In genomic region chr7:84203981-84204380, GRCm38 (mm10) we compare ENCODE assay signal across 15 mouse cellular contexts. TPM values are rescaled to one million over a fixed set of nuclear protein-coding genes. Genes with fewer than 3 reads are reported as not detected.
DNase-seq lines count a peak whose midpoint lies in the region; ATAC-seq and TF ChIP-seq lines count a peak whose summit lies in the region.
"Had no signal": no experiment of that assay in that cellular context is flagged by ENCODE, and none has a peak within 500 bp of the region (broad histone marks: within the 10 kb centered on the region; RNA-seq: fewer than 3 reads in every experiment).

No protein-coding gene starts in this region.

- peak; percentile 40 for DNase-seq in heart, adult 11 months
- DNase-seq in heart, postnatal 4 days = no peak
- peak; percentile 9 for DNase-seq in midbrain, postnatal 0 days (ENCODE audit: low spot score)
- DNase-seq in left cerebral cortex, postnatal 14 days (ENCODE audit: low spot score in 2 of 2) = peak; percentile 37 to 67
- peak; percentile 74 for DNase-seq in telencephalon, adult 2 months (ENCODE audit: low read depth, low spot score)
- no peak for DNase-seq in gastrocnemius, postnatal 36 days
- DNase-seq: adrenal gland, postnatal 14 days; heart, adult 18-20 months; heart, postnatal 10 days; kidney, adult 9 months had no signal

- H3K27ac ChIP-seq in midbrain, postnatal 0 days (ENCODE audit: low read depth, low read length) = no peak overlapping the region
- H3K27ac ChIP-seq in midbrain, embryonic 16.5 days (ENCODE audit: low read length) = no peak overlapping the region
- H3K27ac ChIP-seq: liver, embryonic 15.5 days; neural tube, embryonic 15.5 days had no signal

- H3K9ac ChIP-seq in midbrain, postnatal 0 days (replicated peaks; ENCODE audit: low read length, poor library complexity, severe bottlenecking) = no peak overlapping the region
- H3K9ac ChIP-seq in midbrain, embryonic 16.5 days (ENCODE audit: low read depth, low read length) = no peak overlapping the region
- H3K9ac ChIP-seq: liver, embryonic 15.5 days; neural tube, embryonic 15.5 days had no signal

- ATAC-seq in midbrain, postnatal 0 days (ENCODE audit: low FRiP score) = no peak
- ATAC-seq in midbrain, embryonic 16.5 days = no peak
- ATAC-seq in megakaryocyte-erythroid progenitor cell, adult 5-6 weeks (replicated peaks; ENCODE audit: low FRiP score, low TSS enrichment, poor library complexity, severe bottlenecking) = no peak
- ATAC-seq: hindbrain, embryonic 16.5 days had no signal

- H3K4me1 ChIP-seq in midbrain, postnatal 0 days (ENCODE audit: insufficient read depth, low read length) = no peaks in the 10 kb centered on the region
- no peaks in the 10 kb centered on the region for H3K4me1 ChIP-seq in midbrain, embryonic 16.5 days (ENCODE audit: control insufficient read depth, insufficient read depth, low read length)
- H3K4me1 ChIP-seq: liver, embryonic 15.5 days; neural tube, embryonic 15.5 days had no signal

- no peaks in the 10 kb centered on the region for H3K36me3 ChIP-seq in midbrain, postnatal 0 days (ENCODE audit: insufficient read depth, low read length)
- no peaks in the 10 kb centered on the region for H3K36me3 ChIP-seq in midbrain, embryonic 16.5 days (ENCODE audit: control insufficient read depth, insufficient read depth, low read length)
- H3K36me3 ChIP-seq: liver, embryonic 15.5 days; neural tube, embryonic 15.5 days had no signal

- intact Hi-C loops in left cerebral cortex, postnatal 14 days (cut with DNase I) = no loop called here
- intact Hi-C loops in gastrocnemius, postnatal 36 days (cut with DNase I) = no loop called here

- no peak for TF ChIP-seq CTCF in midbrain, postnatal 0 days (IDR thresholded peaks at IDR 0.05)

- H3K27me3 ChIP-seq in midbrain, postnatal 0 days (ENCODE audit: insufficient read depth, low read length) = no peaks in the 10 kb centered on the region
- H3K27me3 ChIP-seq in midbrain, embryonic 16.5 days (ENCODE audit: control insufficient read depth, insufficient read depth, low read depth, low read length) = no peaks in the 10 kb centered on the region
- H3K27me3 ChIP-seq: liver, embryonic 15.5 days; neural tube, embryonic 15.5 days had no signal

- no peak overlapping the region for H3K4me2 ChIP-seq in midbrain, postnatal 0 days (ENCODE audit: low read depth, low read length, poor library complexity, severe bottlenecking)
- H3K4me2 ChIP-seq in midbrain, embryonic 16.5 days (ENCODE audit: low read length) = no peak overlapping the region
- H3K4me2 ChIP-seq: liver, embryonic 15.5 days; neural tube, embryonic 15.5 days had no signal

- 64% methylated on average over 3 of the region's 3 CpGs for WGBS in midbrain, postnatal 0 days
- WGBS in midbrain, embryonic 16.5 days = 78% methylated on average over 3 of the region's 3 CpGs

- no peaks in the 10 kb centered on the region for H3K9me3 ChIP-seq in midbrain, postnatal 0 days (ENCODE audit: low read length)
- no peaks in the 10 kb centered on the region for H3K9me3 ChIP-seq in midbrain, embryonic 16.5 days (replicated peaks; ENCODE audit: control insufficient read depth, low read length, poor library complexity, severe bottlenecking)
- H3K9me3 ChIP-seq: liver, embryonic 15.5 days; neural tube, embryonic 15.5 days had no signal

- H3K4me3 ChIP-seq in midbrain, postnatal 0 days (ENCODE audit: low read depth, low read length) = no peak overlapping the region
- H3K4me3 ChIP-seq in midbrain, embryonic 16.5 days (ENCODE audit: low read depth, low read length) = no peak overlapping the region
- H3K4me3 ChIP-seq: liver, embryonic 15.5 days; neural tube, embryonic 15.5 days had no signal

RNA-seq across cellular contexts. Expression of gene Abhd17c, which starts 52.3 kb away (rescaled TPM):
- 10 to 100 TPM; 58.0 to 58.6 TPM for total RNA-seq in heart, postnatal 4 days (2021)
- total RNA-seq in midbrain, postnatal 0 days (2014; rRNA removed) = 81.9 and 89.8 TPM in 2 replicates
- 66.9 and 76.9 TPM in 2 replicates for polyA plus RNA-seq in midbrain, postnatal 0 days (2015; fragmentation: Nextera tagmentation; extraction: Ambion mirVana)
- polyA plus RNA-seq in midbrain, embryonic 16.5 days (2015; fragmentation: Nextera tagmentation; extraction: Ambion mirVana) = 18.7 and 26.9 TPM in 2 replicates
- 10 to 100 TPM; 47.6 to 48.1 TPM for total RNA-seq in left cerebral cortex, postnatal 14 days (2021)
- 19.1 and 28.2 TPM in 2 replicates for total RNA-seq in megakaryocyte-erythroid progenitor cell, adult 5-6 weeks (2014; fragmentation: Nextera tagmentation)
- total RNA-seq in megakaryocyte-erythroid progenitor cell, adult 5-6 weeks (2017) = 10.2 and 10.7 TPM in 2 replicates
- total RNA-seq in gastrocnemius, postnatal 36 days (2021) = 1 to 10 TPM; 5.3 to 6.5 TPM

Comparison
In these comparisons a context has a peak if more than half of its experiments do, and no peak if none do; other contexts are left out.
1. DNase-seq: peak in heart, adult 11 months (single experiment), midbrain, postnatal 0 days (single experiment), left cerebral cortex, postnatal 14 days (2 of 2) and telencephalon, adult 2 months (single experiment); none in heart, postnatal 4 days (single experiment) and gastrocnemius, postnatal 36 days (0 of 2).